Mouse (Mus musculus) adrenal gland, postnatal 0 days (tissue): Measurements from ENCODE around the gene Olfr1216. TPM values are rescaled to one million over a fixed set of nuclear protein-coding genes. Genes with fewer than 3 reads are reported as not detected.

Experiments
- polyA plus RNA-seq: library from polyadenylated mRNA; unstranded; fragments of >200 nt; fragmentation: Nextera tagmentation; extraction: Ambion mirVana; gene quantifications from 2 replicates; pipeline ENCODE4 v1.2.1, GENCODE M21; 2015

The Olfr1216 gene
- not detected in 2 replicates for polyA plus RNA-seq

DNA sequence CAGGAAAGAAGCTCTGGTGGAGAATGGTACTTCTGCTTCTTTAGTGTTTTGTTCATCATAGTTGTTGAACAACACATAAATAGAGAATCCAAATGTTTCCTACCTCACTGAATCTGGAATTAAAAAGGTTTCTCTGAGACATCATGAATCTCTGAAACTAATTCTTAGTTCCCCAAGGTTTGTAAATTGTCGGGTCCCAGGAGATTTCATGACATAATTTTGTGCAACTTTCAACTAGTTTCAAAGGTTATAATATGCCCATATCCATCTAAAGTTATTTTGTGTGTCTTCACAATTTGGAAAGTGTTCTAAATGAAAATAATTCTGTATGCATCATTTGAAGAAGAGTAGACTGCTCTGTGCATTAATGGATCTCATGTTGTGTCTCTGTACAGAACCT lies at the start of gene Olfr1216:
TSS of gene Olfr1216 (minus strand) at position 101 of the 400 bp plus-strand sequence.

GRCm38 (mm10) chr2:89061087-89061486 lies 42.9 kb upstream of the Olfr1216 start, which contains the start of gene Olfr1218:
Gene Olfr1218, minus strand, starts transcription at chr2:89061187.

GRCm38 (mm10) chr2:89031965-89032364 lies 13.8 kb upstream of the Olfr1216 start, which contains the start of gene Olfr1217:
Gene Olfr1217, minus strand, starts transcription at chr2:89032065.

DNA sequence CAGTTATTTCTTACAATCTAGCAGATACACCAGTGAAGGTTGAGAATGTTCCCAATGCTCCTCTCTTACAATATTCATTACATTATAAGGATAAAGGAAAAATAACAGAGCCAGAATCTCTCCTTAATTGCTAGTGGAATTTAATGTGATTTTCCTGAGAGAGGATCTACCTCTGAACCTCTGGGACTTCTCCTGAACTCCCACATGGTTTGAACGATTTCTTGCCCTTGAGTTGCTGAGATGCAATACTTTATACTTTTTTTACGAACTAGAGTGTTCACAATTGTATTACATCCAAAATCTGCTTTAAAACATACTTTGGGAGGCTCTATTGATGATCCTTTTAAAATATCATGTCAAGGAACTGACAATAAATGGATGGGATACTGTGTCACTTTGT lies 11.3 kb downstream of the Olfr1216 start, which contains the start of gene Olfr1215:
TSS of gene Olfr1215 (minus strand) at position 101 of the 400 bp plus-strand sequence.

GRCm38 (mm10) chr2:88992553-88992952 lies 25.6 kb downstream of the Olfr1216 start, which contains the start of gene Olfr1214:
Gene Olfr1214, minus strand, starts transcription at chr2:88992653.

DNA sequence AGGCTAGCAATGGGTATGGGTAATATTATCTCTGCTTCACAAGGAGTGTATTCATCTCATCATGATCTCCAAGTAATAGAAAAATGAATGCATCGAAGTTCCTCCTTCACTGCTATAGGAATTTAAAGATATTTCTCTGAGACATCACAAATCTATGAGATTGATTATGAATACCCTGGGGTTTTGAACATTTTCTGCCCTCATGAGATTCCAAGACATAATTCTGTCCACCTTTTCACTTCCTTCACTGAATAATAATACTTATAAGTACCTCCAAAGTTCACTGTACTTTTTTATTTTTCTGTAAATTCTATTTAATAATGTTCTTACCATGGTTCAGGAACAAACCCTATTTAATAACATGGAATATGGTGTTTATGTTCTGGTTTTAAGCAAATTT lies 38.0 kb downstream of the Olfr1216 start, which contains the start of gene Gm13762:
TSS of gene Gm13762 (minus strand) at position 101 of the 400 bp plus-strand sequence.

Other genes starting within 250 kb of the Olfr1216 start
- gene Olfr1200, start 247.9 kb downstream of the Olfr1216 start, polyA plus RNA-seq = not detected in 2 replicates
- gene Olfr1201, start 225.3 kb downstream of the Olfr1216 start, polyA plus RNA-seq = not detected in 2 replicates
- 0.03 TPM in 1 of 2 replicates, not detected in the other for gene Olfr1202, start 203.8 kb downstream of the Olfr1216 start, polyA plus RNA-seq
- gene Olfr1205, start 188.6 kb downstream of the Olfr1216 start, polyA plus RNA-seq = not detected in 2 replicates
- gene Olfr1204, start 169.0 kb downstream of the Olfr1216 start, polyA plus RNA-seq = not detected in 2 replicates
- gene Olfr1206, start 155.1 kb downstream of the Olfr1216 start, polyA plus RNA-seq = not detected in 2 replicates
- gene Olfr1208, start 116.0 kb downstream of the Olfr1216 start, polyA plus RNA-seq = not detected in 2 replicates
- gene Olfr1209, start 103.2 kb downstream of the Olfr1216 start, polyA plus RNA-seq = not detected in 2 replicates
- not detected in 2 replicates for gene Olfr1211, start 80.2 kb downstream of the Olfr1216 start, polyA plus RNA-seq
- gene Olfr1212, start 64.4 kb downstream of the Olfr1216 start, polyA plus RNA-seq = not detected in 2 replicates
- gene Gm13762, start 38.1 kb downstream of the Olfr1216 start, polyA plus RNA-seq = not detected in 2 replicates
- not detected in 2 replicates for gene Olfr1214, start 25.7 kb downstream of the Olfr1216 start, polyA plus RNA-seq
- not detected in 2 replicates for gene Olfr1215, start 11.4 kb downstream of the Olfr1216 start, polyA plus RNA-seq
- not detected in 2 replicates for gene Olfr1217, start 13.7 kb upstream of the Olfr1216 start, polyA plus RNA-seq
- gene Olfr1218, start 42.8 kb upstream of the Olfr1216 start, polyA plus RNA-seq = not detected in 2 replicates
- not detected in 2 replicates for gene Olfr1219, start 65.2 kb upstream of the Olfr1216 start, polyA plus RNA-seq
- gene Olfr1220, start 88.5 kb upstream of the Olfr1216 start, polyA plus RNA-seq = not detected in 2 replicates
- not detected in 2 replicates for gene Olfr1221, start 98.9 kb upstream of the Olfr1216 start, polyA plus RNA-seq
- gene Olfr1222, start 114.7 kb upstream of the Olfr1216 start, polyA plus RNA-seq = not detected in 2 replicates
- not detected in 2 replicates for gene Olfr1223, start 133.2 kb upstream of the Olfr1216 start, polyA plus RNA-seq
- gene Olfr1224-ps1, start 145.8 kb upstream of the Olfr1216 start, polyA plus RNA-seq = not detected in 2 replicates
- not detected in 2 replicates for gene Olfr1225, start 156.3 kb upstream of the Olfr1216 start, polyA plus RNA-seq
- gene Olfr1226, start 181.7 kb upstream of the Olfr1216 start, polyA plus RNA-seq = not detected in 2 replicates
- gene Olfr1228, start 235.7 kb upstream of the Olfr1216 start, polyA plus RNA-seq = not detected in 2 replicates